Mouse (Mus musculus) bone marrow macrophage, adult 2 months (primary cell): ENCODE measurements around the gene Btbd9.

ENCODE experiments used
- CTCF ChIP-seq: IDR thresholded peaks from 2 replicates; pipeline ENCODE4 v1.5.1; 2012; ENCODE audit warnings: low read depth, mild to moderate bottlenecking, low read length, moderate library complexity
- POLR2A ChIP-seq: IDR thresholded peaks from 2 replicates; pipeline ENCODE4 v1.6.1; 2012; ENCODE audit warnings: mild to moderate bottlenecking, low read depth, low read length, borderline replicate concordance

GRCm38 (mm10) chr17:30448562-30448961 is 127.7 kb downstream of the Btbd9 start:
- TF ChIP-seq CTCF = no peak
- no peak for TF ChIP-seq POLR2A
